Mouse (Mus musculus) megakaryocyte, embryonic 14.5 days (primary cell): ENCODE data around the gene Rec8.

Experiments
- FLI1 ChIP-seq: IDR thresholded peaks from 2 replicates; pipeline ENCODE4 v1.6.1; 2012; ENCODE audit warnings: low read length, inconsistent platforms, mixed read lengths
- GATA1 ChIP-seq: IDR thresholded peaks from 3 replicates; pipeline ENCODE4 v1.6.1; 2012; ENCODE audit warnings: mixed read lengths, low read length, inconsistent platforms, borderline replicate concordance

GRCm38 (mm10) chr14:55628077-55628827 is 10.4 kb downstream of the Rec8 start:
- TF ChIP-seq GATA1 (no peak), FLI1 (no peak)
